Mouse (Mus musculus) heart, embryonic 14.5 days (tissue): Measurements from ENCODE around the gene Amz2. TPM values are rescaled to one million over a fixed set of nuclear protein-coding genes. Genes with fewer than 3 reads are reported as not detected.

Source experiments
- ATAC-seq: fragments of 200-750 bp; cut with Nextera tagmentation; 2 replicates; pipeline ENCODE4 v1.8.0; 2017; ENCODE audit warnings: low read depth, moderate TSS enrichment; ENCODE audit not compliant: insufficient number of reproducible peaks, insufficient read depth, low FRiP score
- H3K27ac ChIP-seq, 2 experiments: fragments of 200-500 bp in 1 of 2; fragments of 300-500 bp in 1 of 2; sonication (generic) in 1 of 2; replicated peaks in 1 of 2; 2 replicates each; pipeline ENCODE4 v1.5.1; 2012 to 2014; ENCODE audit warnings: low read depth in 2 of 2, low read length in 2 of 2, control low read depth in 1 of 2, mild to moderate bottlenecking in 1 of 2, mixed read lengths in 1 of 2; ENCODE audit not compliant: control insufficient read depth in 1 of 2, insufficient read depth in 1 of 2
- H3K27me3 ChIP-seq: fragments of 300-500 bp; sonication (generic); 2 replicates; pipeline ENCODE4 v1.6.1; 2014; ENCODE audit warnings: mild to moderate bottlenecking, low read length, control low read depth; ENCODE audit not compliant: control insufficient read depth, insufficient read depth
- H3K36me3 ChIP-seq: fragments of 300-500 bp; sonication (generic); 2 replicates; pipeline ENCODE4 v1.6.1; 2014; ENCODE audit warnings: mild to moderate bottlenecking, control low read depth, low read length, mixed read lengths; ENCODE audit not compliant: control insufficient read depth, insufficient read depth
- H3K4me1 ChIP-seq, 2 experiments: fragments of 200-500 bp in 1 of 2; fragments of 300-500 bp in 1 of 2; sonication (generic) in 1 of 2; 2 replicates each; pipeline ENCODE4 v1.6.1; 2012 to 2014; ENCODE audit warnings: low read length in 2 of 2, control low read depth in 1 of 2, mixed read lengths in 1 of 2; ENCODE audit not compliant: control insufficient read depth in 2 of 2, insufficient read depth in 2 of 2
- H3K4me2 ChIP-seq: fragments of 300-500 bp; sonication (generic); 2 replicates; pipeline ENCODE4 v1.6.1; 2014; ENCODE audit warnings: mild to moderate bottlenecking, low read length
- H3K4me3 ChIP-seq, 2 experiments: fragments of 200-500 bp in 1 of 2; fragments of 300-500 bp in 1 of 2; sonication (generic) in 1 of 2; 2 replicates each; pipeline ENCODE4 v1.5.1; 2012 to 2014; ENCODE audit warnings: low read length in 2 of 2, mild to moderate bottlenecking in 2 of 2, control low read depth in 1 of 2, low read depth in 1 of 2, moderate library complexity in 1 of 2; ENCODE audit not compliant: control insufficient read depth in 1 of 2, insufficient read depth in 1 of 2
- H3K9ac ChIP-seq: fragments of 300-500 bp; sonication (generic); 2 replicates; pipeline ENCODE4 v1.6.1; 2014; ENCODE audit warnings: mild to moderate bottlenecking, low read length
- H3K9me3 ChIP-seq: fragments of 300-500 bp; sonication (generic); 2 replicates; pipeline ENCODE4 v1.6.1; 2016; ENCODE audit warnings: low read length, control low read depth; ENCODE audit not compliant: control insufficient read depth
- WGBS: fragments of 180-500 bp; shearing (Covaris S2); extraction: QIAGEN DNeasy Blood & Tissue Kit; methylation state at CpG from one replicate; pipeline ENCODE4 v1.1.7; 2014; 5-methylcytosine and 5-hydroxymethylcytosine counted together
- polyA plus RNA-seq: library from polyadenylated mRNA; unstranded; fragments of >200 nt; fragmentation: Nextera tagmentation; extraction: Ambion mirVana; gene quantifications from 2 replicates; pipeline ENCODE4 v1.2.1, GENCODE M21; 2014

Amz2 gene
- polyA plus RNA-seq, 1 experiment from 2014 or later = 38.7 TPM

DNA sequence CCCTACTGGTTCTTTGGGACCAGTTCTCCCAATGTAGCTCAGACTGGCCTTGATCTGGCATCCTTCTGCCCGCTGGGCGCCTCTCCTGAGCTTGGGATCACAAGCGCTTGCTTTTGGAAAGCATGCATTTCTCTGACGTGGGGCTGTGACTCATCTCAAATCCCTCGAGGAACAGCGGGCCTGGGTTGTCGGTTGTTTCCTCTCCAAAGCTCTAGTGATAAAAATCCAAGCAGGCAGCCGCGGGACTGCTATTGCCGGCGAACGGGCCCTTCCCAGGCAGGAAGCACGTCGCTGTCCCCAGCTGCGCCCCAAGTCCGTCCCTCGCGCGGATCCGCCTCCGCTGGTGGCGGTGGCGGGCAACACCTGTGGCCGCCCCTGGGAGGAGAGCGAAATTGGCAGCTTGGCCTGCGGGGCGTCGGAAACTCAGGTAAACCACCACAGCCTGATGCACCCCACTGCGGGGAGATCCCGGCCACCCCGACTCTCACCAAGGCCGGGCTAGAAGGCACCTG, 14.1 kb downstream of the Amz2 start:
- H3K9me3 ChIP-seq = no peaks in the 10 kb centered on the region
- H3K4me1 ChIP-seq = peaks cover 2 to 15% of the 10 kb centered on the region in 2 experiments
- under 1% methylated on average over 32 of the region's 32 CpGs for WGBS
- H3K4me2 ChIP-seq = peak overlapping the region; percentile 90
- peak overlapping the region; percentile 59 to 73 for H3K4me3 ChIP-seq
- 0 out of 2 replicates have a peak, but pooled peaks have one; percentile 62 for ATAC-seq
- H3K27me3 ChIP-seq = no peaks in the 10 kb centered on the region
- peaks cover 33% of the 10 kb centered on the region for H3K36me3 ChIP-seq
- peak overlapping the region; percentile 27 to 56; a peak in 3 of 4 replicates for H3K27ac ChIP-seq
- peak overlapping the region; percentile 77 for H3K9ac ChIP-seq

GRCm38 (mm10) chr11:109440641-109441040, 14.9 kb downstream of the Amz2 start:
- ATAC-seq = no peak
- Histone ChIP-seq H3K9me3 (no peaks in the 10 kb centered on the region), H3K4me1 (peaks cover 5 to 20% of the 10 kb centered on the region in 2 experiments), H3K9ac (peak overlapping the region; percentile 77), H3K36me3 (peaks cover 25% of the 10 kb centered on the region), H3K27ac (no peak overlapping the region), H3K27me3 (no peaks in the 10 kb centered on the region), H3K4me2 (peak overlapping the region; percentile 90), H3K4me3 (peak overlapping the region; percentile 59 to 73; a peak in 3 of 4 replicates)
- 53% methylated on average over 4 of the region's 4 CpGs for WGBS

GRCm38 (mm10) chr11:109441119-109441518, 15.4 kb downstream of the Amz2 start:
- no peak for ATAC-seq
- WGBS = 69% methylated on average over 3 of the region's 3 CpGs
- no peak overlapping the region for H3K4me2 ChIP-seq
- H3K9me3 ChIP-seq = no peaks in the 10 kb centered on the region
- no peak overlapping the region for H3K27ac ChIP-seq
- no peak overlapping the region for H3K4me3 ChIP-seq
- peaks cover 5 to 20% of the 10 kb centered on the region in 2 experiments for H3K4me1 ChIP-seq
- H3K36me3 ChIP-seq = peaks cover 20% of the 10 kb centered on the region
- H3K9ac ChIP-seq = no peak overlapping the region
- H3K27me3 ChIP-seq = no peaks in the 10 kb centered on the region

- no peak overlapping the region for H3K4me3 ChIP-seq
- H3K27ac ChIP-seq = no peak overlapping the region
- H3K4me2 ChIP-seq = no peak overlapping the region
- no peaks in the 10 kb centered on the region for H3K27me3 ChIP-seq
- peaks cover 9% of the 10 kb centered on the region; the same call in 1 of the 2 replicates for H3K36me3 ChIP-seq
- H3K9ac ChIP-seq = no peak overlapping the region
- H3K9me3 ChIP-seq = no peaks in the 10 kb centered on the region
- WGBS = 48% methylated on average over 5 of the region's 5 CpGs
- H3K4me1 ChIP-seq = peaks cover 5 to 20% of the 10 kb centered on the region in 2 experiments
- ATAC-seq = no peak
Observed at GRCm38 (mm10) chr11:109442166-109442730, 16.5 kb downstream of the Amz2 start.

- Histone ChIP-seq H3K36me3 (no peaks in the 10 kb centered on the region), H3K9me3 (no peaks in the 10 kb centered on the region), H3K4me1 (peaks cover 5 to 20% of the 10 kb centered on the region in 2 experiments), H3K4me3 (no peak overlapping the region), H3K9ac (no peak overlapping the region), H3K4me2 (no peak overlapping the region), H3K27me3 (no peaks in the 10 kb centered on the region), H3K27ac (no peak overlapping the region)
- ATAC-seq = no peak
- WGBS = 90% methylated on average over 8 of the region's 8 CpGs
Observed at GRCm38 (mm10) chr11:109443468-109444263, 17.9 kb downstream of the Amz2 start.

DNA sequence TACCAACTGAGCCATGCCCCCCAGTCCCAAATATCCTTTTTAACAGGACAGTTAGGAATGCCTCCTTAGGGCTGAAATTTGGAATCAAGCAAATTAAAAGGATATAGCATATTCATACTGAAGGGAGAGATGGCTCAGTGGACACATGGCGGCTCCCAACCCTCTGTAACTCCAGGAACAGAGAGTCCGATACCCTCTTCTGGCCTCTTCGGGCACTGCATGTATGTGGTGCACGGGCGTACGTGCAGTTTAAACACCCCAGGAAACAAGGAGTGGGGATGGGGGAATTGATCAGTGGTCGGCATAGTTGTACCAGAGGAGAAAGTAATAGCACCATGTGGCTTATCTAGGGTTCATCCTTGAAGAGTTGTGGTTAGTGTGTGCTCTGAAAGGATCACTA, 18.9 kb downstream of the Amz2 start:
- WGBS = 63% methylated on average over 7 of the region's 7 CpGs
- no peak overlapping the region for H3K4me3 ChIP-seq
- no peaks in the 10 kb centered on the region for H3K9me3 ChIP-seq
- no peak overlapping the region for H3K4me2 ChIP-seq
- no peaks in the 10 kb centered on the region for H3K36me3 ChIP-seq
- no peaks in the 10 kb centered on the region for H3K27me3 ChIP-seq
- peaks cover 5 to 15% of the 10 kb centered on the region in 2 experiments; a peak in 3 of 4 replicates for H3K4me1 ChIP-seq
- no peak overlapping the region for H3K9ac ChIP-seq
- no peak overlapping the region for H3K27ac ChIP-seq
- no peak for ATAC-seq

- no peak overlapping the region for H3K4me2 ChIP-seq
- no peaks in the 10 kb centered on the region for H3K27me3 ChIP-seq
- H3K27ac ChIP-seq = no peak overlapping the region
- H3K9ac ChIP-seq = no peak overlapping the region
- H3K4me1 ChIP-seq = peaks cover 3 to 8% of the 10 kb centered on the region in 2 experiments; a peak in 3 of 4 replicates
- 43% methylated on average over 13 of the region's 13 CpGs for WGBS
- ATAC-seq = no peak; the same call in 1 of the 2 replicates
- no peaks in the 10 kb centered on the region for H3K9me3 ChIP-seq
- no peak overlapping the region for H3K4me3 ChIP-seq
- H3K36me3 ChIP-seq = no peaks in the 10 kb centered on the region
Observed at GRCm38 (mm10) chr11:109445438-109446035, 19.8 kb downstream of the Amz2 start.
